Mouse (Mus musculus): ENCODE data around the gene Olfr98. TPM values are rescaled to one million over a fixed set of nuclear protein-coding genes. Genes with fewer than 3 reads are reported as not detected.

Gene Olfr98
- total and polyA plus RNA-seq, 3 experiments, result 0.21 to 0.44 TPM; not detected in 1

Other genes starting within 250 kb of the Olfr98 start
Only the 20 nearest of the 25 such genes appear.
- gene Olfr90, start 175.2 kb downstream of the Olfr98 start, total RNA-seq (2012; rRNA removed), result not detected in 2 replicates
- not detected in 2 replicates for gene Olfr90, start 175.2 kb downstream of the Olfr98 start, total RNA-seq (2014; rRNA removed)
- gene Olfr90, start 175.2 kb downstream of the Olfr98 start, polyA plus RNA-seq (2012; ENCODE audit: insufficient read length, low read depth), result not detected in 2 replicates
- gene Olfr91, start 165.5 kb downstream of the Olfr98 start, total RNA-seq (2012; rRNA removed), result not detected in 2 replicates
- not detected in 2 replicates for gene Olfr91, start 165.5 kb downstream of the Olfr98 start, total RNA-seq (2014; rRNA removed)
- gene Olfr91, start 165.5 kb downstream of the Olfr98 start, polyA plus RNA-seq (2012; ENCODE audit: insufficient read length, low read depth), result not detected in 2 replicates
- gene Olfr92, start 143.7 kb downstream of the Olfr98 start, total RNA-seq (2012; rRNA removed), result not detected in 2 replicates
- gene Olfr92, start 143.7 kb downstream of the Olfr98 start, total RNA-seq (2014; rRNA removed), result not detected in 2 replicates
- gene Olfr92, start 143.7 kb downstream of the Olfr98 start, polyA plus RNA-seq (2012; ENCODE audit: insufficient read length, low read depth), result not detected in 2 replicates
- not detected in 2 replicates for gene Olfr93, start 102.3 kb downstream of the Olfr98 start, total RNA-seq (2012; rRNA removed)
- gene Olfr93, start 102.3 kb downstream of the Olfr98 start, total RNA-seq (2014; rRNA removed), result not detected in 2 replicates
- gene Olfr93, start 102.3 kb downstream of the Olfr98 start, polyA plus RNA-seq (2012; ENCODE audit: insufficient read length, low read depth), result not detected in 2 replicates
- 0.21 and 0.47 TPM in 2 replicates for gene Ubd, start 69.9 kb downstream of the Olfr98 start, total RNA-seq (2012; rRNA removed)
- gene Ubd, start 69.9 kb downstream of the Olfr98 start, total RNA-seq (2014; rRNA removed), result not detected in 2 replicates
- not detected in 2 replicates for gene Ubd, start 69.9 kb downstream of the Olfr98 start, polyA plus RNA-seq (2012; ENCODE audit: insufficient read length, low read depth)
- gene Olfr94, start 62.8 kb downstream of the Olfr98 start, total RNA-seq (2012; rRNA removed), result not detected in 2 replicates
- gene Olfr94, start 62.8 kb downstream of the Olfr98 start, total RNA-seq (2014; rRNA removed), result not detected in 2 replicates
- not detected in 2 replicates for gene Olfr94, start 62.8 kb downstream of the Olfr98 start, polyA plus RNA-seq (2012; ENCODE audit: insufficient read length, low read depth)
- gene Olfr95, start 50.6 kb downstream of the Olfr98 start, total RNA-seq (2012; rRNA removed), result not detected in 2 replicates
- not detected in 2 replicates for gene Olfr95, start 50.6 kb downstream of the Olfr98 start, total RNA-seq (2014; rRNA removed)
- not detected in 2 replicates for gene Olfr95, start 50.6 kb downstream of the Olfr98 start, polyA plus RNA-seq (2012; ENCODE audit: insufficient read length, low read depth)
- gene Olfr96, start 43.6 kb downstream of the Olfr98 start, total RNA-seq (2012; rRNA removed), result not detected in 2 replicates
- not detected in 2 replicates for gene Olfr96, start 43.6 kb downstream of the Olfr98 start, total RNA-seq (2014; rRNA removed)
- gene Olfr96, start 43.6 kb downstream of the Olfr98 start, polyA plus RNA-seq (2012; ENCODE audit: insufficient read length, low read depth), result not detected in 2 replicates
- not detected in 2 replicates for gene Olfr97, start 26.4 kb downstream of the Olfr98 start, total RNA-seq (2012; rRNA removed)
- not detected in 2 replicates for gene Olfr97, start 26.4 kb downstream of the Olfr98 start, total RNA-seq (2014; rRNA removed)
- not detected in 2 replicates for gene Olfr97, start 26.4 kb downstream of the Olfr98 start, polyA plus RNA-seq (2012; ENCODE audit: insufficient read length, low read depth)
- 72.2 and 88.6 TPM in 2 replicates for gene H2-M3, start 6.5 kb upstream of the Olfr98 start, total RNA-seq (2012; rRNA removed)
- 71.7 and 72.8 TPM in 2 replicates for gene H2-M3, start 6.5 kb upstream of the Olfr98 start, total RNA-seq (2014; rRNA removed)
- gene H2-M3, start 6.5 kb upstream of the Olfr98 start, polyA plus RNA-seq (2012; ENCODE audit: insufficient read length, low read depth), result 46.1 and 49.0 TPM in 2 replicates
- gene Olfr99, start 19.7 kb upstream of the Olfr98 start, total RNA-seq (2012; rRNA removed), result 0.08 and 0.25 TPM in 2 replicates
- not detected in 2 replicates for gene Olfr99, start 19.7 kb upstream of the Olfr98 start, total RNA-seq (2014; rRNA removed)
- gene Olfr99, start 19.7 kb upstream of the Olfr98 start, polyA plus RNA-seq (2012; ENCODE audit: insufficient read length, low read depth), result 2.2 and 3.4 TPM in 2 replicates
- not detected in 2 replicates for gene Olfr101, start 40.6 kb upstream of the Olfr98 start, total RNA-seq (2012; rRNA removed)
- not detected in 2 replicates for gene Olfr101, start 40.6 kb upstream of the Olfr98 start, total RNA-seq (2014; rRNA removed)
- 0.21 and 0.27 TPM in 2 replicates for gene Olfr101, start 40.6 kb upstream of the Olfr98 start, polyA plus RNA-seq (2012; ENCODE audit: insufficient read length, low read depth)
- not detected in 2 replicates for gene Olfr102, start 53.3 kb upstream of the Olfr98 start, total RNA-seq (2012; rRNA removed)
- not detected in 2 replicates for gene Olfr102, start 53.3 kb upstream of the Olfr98 start, total RNA-seq (2014; rRNA removed)
- not detected in 2 replicates for gene Olfr102, start 53.3 kb upstream of the Olfr98 start, polyA plus RNA-seq (2012; ENCODE audit: insufficient read length, low read depth)
- not detected in 2 replicates for gene Olfr103, start 75.9 kb upstream of the Olfr98 start, total RNA-seq (2012; rRNA removed)
- not detected in 2 replicates for gene Olfr103, start 75.9 kb upstream of the Olfr98 start, total RNA-seq (2014; rRNA removed)
- not detected in 2 replicates for gene Olfr103, start 75.9 kb upstream of the Olfr98 start, polyA plus RNA-seq (2012; ENCODE audit: insufficient read length, low read depth)
- gene Olfr104-ps, start 95.8 kb upstream of the Olfr98 start, total RNA-seq (2012; rRNA removed), result not detected in 2 replicates
- not detected in 2 replicates for gene Olfr104-ps, start 95.8 kb upstream of the Olfr98 start, total RNA-seq (2014; rRNA removed)
- not detected in 2 replicates for gene Olfr104-ps, start 95.8 kb upstream of the Olfr98 start, polyA plus RNA-seq (2012; ENCODE audit: insufficient read length, low read depth)
- not detected in 2 replicates for gene Olfr105-ps, start 115.3 kb upstream of the Olfr98 start, total RNA-seq (2012; rRNA removed)
- not detected in 2 replicates for gene Olfr105-ps, start 115.3 kb upstream of the Olfr98 start, total RNA-seq (2014; rRNA removed)
- not detected in 2 replicates for gene Olfr105-ps, start 115.3 kb upstream of the Olfr98 start, polyA plus RNA-seq (2012; ENCODE audit: insufficient read length, low read depth)
- not detected in 2 replicates for gene Olfr106-ps, start 126.6 kb upstream of the Olfr98 start, total RNA-seq (2012; rRNA removed)
- not detected in 2 replicates for gene Olfr106-ps, start 126.6 kb upstream of the Olfr98 start, total RNA-seq (2014; rRNA removed)
- not detected in 2 replicates for gene Olfr106-ps, start 126.6 kb upstream of the Olfr98 start, polyA plus RNA-seq (2012; ENCODE audit: insufficient read length, low read depth)
- gene Olfr107, start 135.5 kb upstream of the Olfr98 start, total RNA-seq (2012; rRNA removed), result not detected in 2 replicates
- gene Olfr107, start 135.5 kb upstream of the Olfr98 start, total RNA-seq (2014; rRNA removed), result not detected in 2 replicates
- 0.05 TPM in 1 of 2 replicates, not detected in the other for gene Olfr107, start 135.5 kb upstream of the Olfr98 start, polyA plus RNA-seq (2012; ENCODE audit: insufficient read length, low read depth)
- not detected in 2 replicates for gene Olfr108, start 181.7 kb upstream of the Olfr98 start, total RNA-seq (2012; rRNA removed)
- gene Olfr108, start 181.7 kb upstream of the Olfr98 start, total RNA-seq (2014; rRNA removed), result not detected in 2 replicates
- gene Olfr108, start 181.7 kb upstream of the Olfr98 start, polyA plus RNA-seq (2012; ENCODE audit: insufficient read length, low read depth), result not detected in 2 replicates
- gene Olfr109, start 195.2 kb upstream of the Olfr98 start, total RNA-seq (2012; rRNA removed), result not detected in 2 replicates
- not detected in 2 replicates for gene Olfr109, start 195.2 kb upstream of the Olfr98 start, total RNA-seq (2014; rRNA removed)
- gene Olfr109, start 195.2 kb upstream of the Olfr98 start, polyA plus RNA-seq (2012; ENCODE audit: insufficient read length, low read depth), result not detected in 2 replicates

All from CH12.LX (cell line).